Mouse (Mus musculus) thymus, adult 18-20 months (tissue): ENCODE data around the gene Dnaic2.
A peak's percentile ranks its signal among the peaks of the same experiment; 100 is the strongest.

ENCODE experiments used
- DNase-seq, 2 experiments: peaks; one replicate each; pipeline ENCODE4 v3.0.0; 2022; ENCODE audit warnings: mixed read lengths in 2 of 2

Gene Dnaic2

GRCm38 (mm10) chr11:114726965-114727825 is at the start of gene Dnaic2:
Dnaic2 (plus strand) TSS chr11:114727408.
- no peak for DNase-seq

- DNase-seq = no peak
Measured at GRCm38 (mm10) chr11:114679582-114679981, 47.6 kb upstream of the Dnaic2 start.

GRCm38 (mm10) chr11:114680291-114680690 is 46.9 kb upstream of the Dnaic2 start:
- no peak for DNase-seq

GRCm38 (mm10) chr11:114681054-114681453 is 46.2 kb upstream of the Dnaic2 start:
- no peak for DNase-seq

GRCm38 (mm10) chr11:114682321-114682900 is 44.8 kb upstream of the Dnaic2 start:
- no peak for DNase-seq

- no peak for DNase-seq
Measured at GRCm38 (mm10) chr11:114683029-114683721, 44.0 kb upstream of the Dnaic2 start.

GRCm38 (mm10) chr11:114683722-114684621 is 43.2 kb upstream of the Dnaic2 start:
- no peak for DNase-seq

- DNase-seq = no peak
Measured at GRCm38 (mm10) chr11:114684627-114685373, 42.4 kb upstream of the Dnaic2 start.

- no peak for DNase-seq
Measured at GRCm38 (mm10) chr11:114685526-114686040, 41.6 kb upstream of the Dnaic2 start.

GRCm38 (mm10) chr11:114686221-114686959 is 40.8 kb upstream of the Dnaic2 start:
- DNase-seq = no peak

GRCm38 (mm10) chr11:114687574-114688188 is 39.5 kb upstream of the Dnaic2 start:
- DNase-seq = no peak

- DNase-seq = no peak
Measured at GRCm38 (mm10) chr11:114688729-114689128, 38.5 kb upstream of the Dnaic2 start.

- DNase-seq = no peak
Measured at GRCm38 (mm10) chr11:114690192-114690591, 37.0 kb upstream of the Dnaic2 start.

- DNase-seq = no peak
Measured at GRCm38 (mm10) chr11:114691454-114692182, 35.6 kb upstream of the Dnaic2 start.

- no peak for DNase-seq
Measured at GRCm38 (mm10) chr11:114692601-114693000, 34.6 kb upstream of the Dnaic2 start.

GRCm38 (mm10) chr11:114693456-114693855 is 33.8 kb upstream of the Dnaic2 start:
- no peak for DNase-seq

GRCm38 (mm10) chr11:114694451-114694850 is 32.8 kb upstream of the Dnaic2 start:
- no peak for DNase-seq

GRCm38 (mm10) chr11:114698496-114698895 is 28.7 kb upstream of the Dnaic2 start:
- DNase-seq = no peak

GRCm38 (mm10) chr11:114699511-114699910 is 27.7 kb upstream of the Dnaic2 start:
- DNase-seq = peak; percentile 46 to 57
